Mouse (Mus musculus) frontal cortex, postnatal 10 days (tissue): Measurements from ENCODE around the gene Elof1.
A peak's percentile ranks its signal among the peaks of the same experiment; 100 is the strongest.

ENCODE experiments used
- DNase-seq, 2 experiments: peaks; one replicate each; pipeline ENCODE4 v3.0.0; 2022; ENCODE audit warnings: low spot score in 2 of 2, mixed read lengths in 1 of 2

The Elof1 gene

GRCm38 (mm10) chr9:22136765-22137547 lies 20.0 kb upstream of the Elof1 start:
- DNase-seq = no peak

DNA sequence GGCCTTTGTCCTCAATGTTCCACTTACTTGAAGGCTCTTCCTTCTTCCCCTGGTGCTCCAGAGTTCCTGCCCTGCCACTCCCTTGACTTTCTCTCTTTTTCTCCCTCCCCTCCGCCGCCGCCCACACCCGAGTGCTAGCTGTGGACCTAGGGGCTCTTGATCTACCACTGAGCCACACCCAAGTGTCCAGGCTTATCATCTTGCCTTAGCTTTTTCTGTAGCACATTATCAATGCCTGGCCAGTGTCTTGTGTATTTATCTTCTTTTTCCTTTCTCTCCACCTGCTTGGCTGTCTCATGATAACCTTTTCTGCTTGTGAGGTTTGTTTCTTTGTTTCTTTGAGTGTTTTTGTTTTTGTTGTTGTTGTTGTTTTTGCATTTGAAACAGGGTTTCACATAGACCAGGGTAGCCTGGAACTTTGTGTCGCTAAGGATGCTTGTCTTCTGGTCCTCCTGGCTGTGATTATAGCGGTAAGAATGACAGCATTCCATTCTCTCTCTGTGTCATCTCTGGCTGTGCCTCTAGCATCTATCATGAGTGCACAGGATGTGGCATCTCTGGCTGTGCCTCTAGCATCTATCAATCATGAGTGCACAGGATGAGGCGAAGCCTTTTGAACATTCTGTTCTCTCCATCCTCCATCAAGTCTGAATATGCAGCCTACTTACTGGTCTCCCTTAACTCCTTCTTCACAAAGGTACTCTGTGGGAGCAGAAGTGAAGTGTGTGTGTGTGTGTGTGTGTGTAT lies 18.8 kb upstream of the Elof1 start, which contains the start of gene Acp5:
Gene Acp5, minus strand, starts transcription at position 68 of the 747 bp plus-strand sequence.
- DNase-seq = no peak

DNA sequence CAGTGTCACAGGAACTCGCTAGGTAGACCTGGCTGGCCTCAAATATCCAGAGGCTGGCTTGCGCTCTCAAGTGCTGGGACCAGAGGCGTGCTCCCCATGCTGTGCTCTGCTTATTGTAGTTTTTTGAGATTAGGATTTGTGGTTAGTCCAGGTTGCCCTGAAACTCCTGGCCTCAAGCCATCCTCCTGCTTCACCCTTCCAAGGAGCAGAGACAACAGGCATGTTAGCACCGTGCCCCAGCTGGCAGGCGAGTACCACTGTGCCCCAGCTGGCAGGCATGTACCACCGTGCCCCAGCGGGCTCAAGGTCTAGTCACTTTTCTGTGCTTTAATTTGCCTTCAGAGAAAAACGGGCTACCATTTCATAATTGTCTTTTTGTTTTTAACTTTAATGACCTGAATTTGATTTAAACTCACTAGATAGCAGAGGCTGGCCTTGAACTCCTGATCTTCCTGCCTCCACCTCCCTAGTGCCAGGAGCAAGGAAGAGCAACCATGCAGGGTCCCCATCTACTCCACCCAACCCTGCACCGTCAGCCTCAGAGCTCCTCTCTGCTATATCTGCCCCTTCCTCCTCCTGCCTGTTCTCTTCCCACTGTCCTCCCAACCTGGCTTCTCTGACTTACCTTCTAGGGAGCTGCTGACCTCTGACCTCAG lies 18.1 kb upstream of the Elof1 start:
- no peak for DNase-seq

GRCm38 (mm10) chr9:22134246-22134890 lies 17.4 kb upstream of the Elof1 start:
- DNase-seq = no peak

GRCm38 (mm10) chr9:22132220-22132619 lies 15.2 kb upstream of the Elof1 start:
- DNase-seq = no peak

GRCm38 (mm10) chr9:22131226-22131981 lies 14.4 kb upstream of the Elof1 start:
- no peak for DNase-seq

- DNase-seq = no peak
These were observed 8.5 kb upstream of the Elof1 start for GRCm38 (mm10) chr9:22125246-22126027.

GRCm38 (mm10) chr9:22124169-22124568 lies 7.2 kb upstream of the Elof1 start:
- DNase-seq = no peak

- DNase-seq = no peak
These were observed 6.2 kb upstream of the Elof1 start for GRCm38 (mm10) chr9:22123069-22123609.

GRCm38 (mm10) chr9:22122005-22122404 lies 5.0 kb upstream of the Elof1 start:
- no peak for DNase-seq

DNA sequence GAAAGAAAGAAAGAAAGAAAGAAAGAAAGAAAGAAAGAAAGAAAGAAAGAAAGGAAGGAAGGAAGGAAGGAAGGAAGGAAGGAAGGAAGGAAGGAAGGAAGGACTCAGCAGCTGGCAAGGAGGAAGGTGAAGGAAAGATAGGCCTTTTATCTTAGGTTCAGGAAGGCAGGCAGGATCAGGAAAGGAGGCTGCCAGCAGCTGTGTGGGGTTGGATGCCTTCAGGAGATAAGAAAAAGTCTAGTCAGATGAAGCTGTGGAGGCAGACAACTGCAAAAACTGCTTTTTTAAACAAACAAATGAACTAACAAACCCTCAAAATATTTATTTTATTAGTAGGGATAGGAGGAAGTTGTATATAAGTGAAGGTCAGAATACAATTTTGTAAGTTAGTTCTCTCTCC lies 4.6 kb upstream of the Elof1 start:
- no peak for DNase-seq

- DNase-seq = no peak
These were observed 2.6 kb upstream of the Elof1 start for GRCm38 (mm10) chr9:22119543-22119942.

- peak in 1 of 2 experiments; percentile 30 for DNase-seq
These were observed 933 bp upstream of the Elof1 start for GRCm38 (mm10) chr9:22117754-22118456.

DNA sequence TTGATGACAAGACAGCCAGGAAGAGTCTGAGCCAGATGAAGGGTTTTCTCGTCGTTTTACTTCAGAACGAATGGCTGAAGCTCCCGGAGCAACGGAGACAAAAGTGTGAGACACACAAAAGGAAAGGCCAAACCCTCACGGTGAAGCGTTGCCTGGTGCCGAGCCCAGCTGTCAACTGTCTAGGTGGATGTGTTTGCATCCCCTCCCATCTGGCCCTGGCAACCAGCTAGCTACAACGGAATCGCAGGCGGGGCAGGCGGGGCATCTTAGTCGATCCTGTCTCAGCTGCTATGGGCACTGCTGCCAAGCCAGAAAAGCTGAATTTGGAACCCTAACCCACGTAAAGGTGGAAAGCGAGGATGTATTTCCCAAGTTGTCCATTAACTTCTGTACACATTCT lies 886 bp downstream of the Elof1 start:
- DNase-seq = no peak

GRCm38 (mm10) chr9:22115635-22116034 lies 1.3 kb downstream of the Elof1 start:
- no peak for DNase-seq

DNA sequence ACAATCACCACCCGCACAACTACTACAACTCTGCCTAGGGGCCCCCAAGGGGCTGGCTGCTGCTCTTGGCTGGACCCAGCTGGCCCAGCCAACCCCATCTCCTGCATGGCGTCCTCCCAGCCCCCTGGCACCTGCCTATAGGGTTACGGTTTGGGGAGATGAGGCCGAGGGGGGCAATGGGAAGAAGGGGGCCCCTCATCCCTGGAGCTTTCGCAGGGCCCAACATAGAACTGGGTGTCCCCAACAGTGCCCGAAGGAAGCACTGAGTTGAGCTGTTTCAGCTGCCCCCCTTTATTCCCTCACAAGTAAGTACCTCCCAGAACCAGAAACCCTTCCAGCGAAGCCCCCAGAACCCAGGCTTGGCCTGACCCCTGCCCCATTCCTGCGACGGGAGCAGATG lies 8.8 kb downstream of the Elof1 start:
- no peak for DNase-seq

GRCm38 (mm10) chr9:22099922-22100321 lies 17.1 kb downstream of the Elof1 start:
- no peak for DNase-seq

DNA sequence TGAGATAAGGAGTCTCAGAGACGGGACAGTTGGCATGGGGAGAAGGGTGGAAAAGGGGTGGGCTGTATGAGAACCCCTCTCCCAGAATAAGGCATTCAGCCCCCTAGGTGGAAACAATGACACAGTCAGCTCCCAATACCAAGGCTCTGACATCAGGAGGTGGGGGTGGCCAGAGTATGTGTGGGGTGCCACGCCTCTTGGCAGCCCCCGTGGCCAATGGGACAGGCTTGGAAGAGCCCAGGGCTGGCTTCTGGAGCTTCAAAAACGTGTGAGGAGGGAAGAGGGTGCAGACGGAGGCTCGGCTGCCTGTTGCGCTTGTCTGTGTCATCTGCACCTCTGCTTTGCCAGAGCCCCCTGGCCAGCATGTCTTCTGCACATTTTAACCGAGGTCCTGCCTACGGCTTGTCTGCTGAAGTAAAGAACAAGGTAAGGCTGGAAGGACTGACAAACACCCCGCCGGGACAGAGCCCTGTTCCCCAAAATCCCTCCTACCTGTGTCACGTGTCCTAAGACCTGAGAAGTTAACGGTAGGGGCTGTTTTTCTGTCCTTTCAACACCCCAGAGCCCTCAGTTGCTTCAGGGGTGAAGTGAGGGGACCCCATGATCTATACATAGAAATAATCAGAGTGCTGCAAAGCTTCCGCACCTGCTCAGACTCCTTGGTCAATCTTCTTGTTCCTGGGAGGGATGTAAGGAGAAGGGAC lies 17.8 kb downstream of the Elof1 start, which contains the start of gene Cnn1:
Gene Cnn1, plus strand, starts transcription at position 224 of the 704 bp plus-strand sequence.
- no peak for DNase-seq

GRCm38 (mm10) chr9:22095854-22096307 lies 21.1 kb downstream of the Elof1 start:
- peak in 1 of 2 experiments; percentile 65 for DNase-seq
